Mouse (Mus musculus): ENCODE measurements at regions not wholly inside any gene's neighbourhood (a gene's known extent, or its start where the extent isn't known, plus 50 kb on each side); places are given as distances from the start of the nearest gene placed in this dataset.

GRCm38 (mm10) chr1:149556381-149556780 lies 404.7 kb downstream of the Pla2g4a start:
- DNase-seq (ENCODE audit: low spot score): no peak

DNA sequence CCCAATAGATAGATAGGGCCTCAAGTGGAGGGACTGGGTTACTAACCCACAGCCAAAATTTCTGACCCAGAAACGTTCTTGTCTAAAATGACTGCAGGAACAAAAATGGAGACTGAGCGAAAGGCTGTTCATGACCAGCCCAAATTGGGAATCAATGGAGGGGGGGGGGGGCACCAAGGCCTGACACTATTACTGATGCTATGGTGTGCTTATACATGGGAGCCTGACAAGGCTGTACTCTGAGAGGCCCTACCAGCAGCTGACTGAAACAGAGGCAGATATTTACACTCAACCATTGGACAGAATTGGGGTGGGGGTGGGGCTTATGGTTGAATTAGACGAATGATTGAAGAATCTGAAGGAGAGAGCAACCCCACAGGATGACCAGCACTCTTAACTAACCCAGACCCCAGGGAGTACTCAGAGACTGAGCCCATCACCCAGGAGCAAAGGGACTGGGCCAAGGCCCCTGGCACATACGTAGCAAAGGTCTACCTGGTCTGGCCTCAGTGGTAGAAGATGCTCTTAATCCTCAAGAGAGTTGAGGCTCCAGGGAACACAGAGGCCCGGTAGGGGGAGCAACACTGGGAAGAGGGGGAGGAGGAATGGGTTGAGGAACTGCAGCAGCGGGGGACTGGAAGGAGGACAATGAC lies 405.6 kb downstream of the Pla2g4a start:
- DNase-seq (ENCODE audit: low spot score): no peak

GRCm38 (mm10) chr1:149546076-149546475 lies 415.0 kb downstream of the Pla2g4a start:
- DNase-seq (ENCODE audit: low spot score): no peak

DNA sequence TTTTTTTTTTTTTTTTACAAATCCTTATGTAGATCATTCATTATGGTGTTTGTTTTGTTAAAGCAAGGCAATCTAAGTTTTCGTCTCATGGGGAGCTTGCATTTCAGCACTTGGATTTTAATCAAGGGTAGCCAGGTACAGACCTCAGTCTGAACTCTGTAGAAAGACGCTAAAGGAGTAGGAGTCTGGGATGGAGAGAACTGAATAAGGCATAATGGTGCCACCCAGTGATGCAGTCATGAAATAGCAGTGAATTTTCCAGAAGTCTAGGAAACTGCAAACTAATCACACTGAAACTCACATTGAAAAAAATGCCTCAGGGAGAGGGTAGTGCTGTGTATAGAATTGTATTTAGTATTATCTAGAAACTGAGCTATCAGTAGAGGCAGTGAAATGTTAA lies 419.7 kb downstream of the Pla2g4a start:
- DNase-seq (ENCODE audit: low spot score): peak; percentile 62

GRCm38 (mm10) chr1:149533651-149534050 lies 427.4 kb downstream of the Pla2g4a start:
- peak; percentile 71 for DNase-seq (ENCODE audit: low spot score)
